Mouse (Mus musculus) spleen, postnatal 14 days (tissue): Measurements from ENCODE around the gene Gcgr.
A peak's percentile ranks its signal among the peaks of the same experiment; 100 is the strongest.

ENCODE experiments used
- DNase-seq, 2 experiments: peaks; one replicate each; pipeline ENCODE4 v3.0.0; 2021 to 2022; ENCODE audit warnings: low spot score in 2 of 2

Gcgr gene

GRCm38 (mm10) chr11:120530085-120530964, at the start of gene Gcgr:
Gcgr (plus strand) TSS chr11:120530699.
- DNase-seq = no peak

DNA sequence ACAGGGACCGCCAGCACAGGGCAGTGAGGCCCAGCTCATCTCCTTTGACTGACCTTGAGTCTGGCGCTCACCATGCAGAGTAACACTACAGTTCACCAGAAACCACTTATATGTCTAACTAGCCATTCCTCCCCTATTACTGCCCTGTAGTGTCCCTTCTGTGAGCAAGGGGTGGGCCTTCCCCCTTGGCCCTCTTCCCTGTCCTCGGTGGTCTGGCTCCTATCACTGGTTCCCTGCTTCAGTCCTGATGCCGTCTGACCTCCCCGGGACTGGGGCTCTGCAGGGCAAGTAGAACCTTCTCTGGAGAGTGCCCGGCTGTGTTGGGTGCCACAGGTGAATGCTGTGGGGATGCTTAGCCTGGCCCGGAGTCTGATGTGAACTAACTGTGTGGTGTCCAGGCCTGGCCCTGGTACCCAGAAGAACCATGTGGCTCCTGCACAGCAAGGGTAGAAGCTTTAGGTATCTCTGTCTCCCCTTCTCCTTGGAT, 47.0 kb upstream of the Gcgr start:
- DNase-seq = no peak

GRCm38 (mm10) chr11:120484265-120484981, 46.1 kb upstream of the Gcgr start, which contains the start of gene Mrpl12:
Mrpl12 (plus strand) TSS chr11:120484613.
- peak; percentile 74 to 79 for DNase-seq

- no peak for DNase-seq
Observed at GRCm38 (mm10) chr11:120485251-120485650, 45.2 kb upstream of the Gcgr start.

DNA sequence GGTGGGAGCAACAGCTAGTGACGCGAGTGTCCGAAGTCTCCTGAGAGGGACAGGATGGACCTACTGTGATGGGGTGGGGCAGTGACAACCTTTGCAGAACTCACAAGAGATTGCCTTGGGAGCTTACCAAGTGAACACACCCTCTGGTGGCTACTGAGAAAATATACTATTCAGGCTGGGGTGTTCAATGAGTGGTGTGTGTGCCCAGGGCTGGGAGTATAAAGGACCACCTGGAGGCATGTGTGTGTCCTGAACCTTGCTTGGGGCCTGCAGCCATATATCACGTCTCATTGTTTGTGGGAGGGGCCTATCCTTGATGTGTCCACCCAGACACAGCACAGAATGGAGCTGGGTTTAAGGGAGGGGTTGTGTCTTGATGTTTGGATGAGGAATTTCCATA, 42.0 kb upstream of the Gcgr start:
- DNase-seq = no peak

DNA sequence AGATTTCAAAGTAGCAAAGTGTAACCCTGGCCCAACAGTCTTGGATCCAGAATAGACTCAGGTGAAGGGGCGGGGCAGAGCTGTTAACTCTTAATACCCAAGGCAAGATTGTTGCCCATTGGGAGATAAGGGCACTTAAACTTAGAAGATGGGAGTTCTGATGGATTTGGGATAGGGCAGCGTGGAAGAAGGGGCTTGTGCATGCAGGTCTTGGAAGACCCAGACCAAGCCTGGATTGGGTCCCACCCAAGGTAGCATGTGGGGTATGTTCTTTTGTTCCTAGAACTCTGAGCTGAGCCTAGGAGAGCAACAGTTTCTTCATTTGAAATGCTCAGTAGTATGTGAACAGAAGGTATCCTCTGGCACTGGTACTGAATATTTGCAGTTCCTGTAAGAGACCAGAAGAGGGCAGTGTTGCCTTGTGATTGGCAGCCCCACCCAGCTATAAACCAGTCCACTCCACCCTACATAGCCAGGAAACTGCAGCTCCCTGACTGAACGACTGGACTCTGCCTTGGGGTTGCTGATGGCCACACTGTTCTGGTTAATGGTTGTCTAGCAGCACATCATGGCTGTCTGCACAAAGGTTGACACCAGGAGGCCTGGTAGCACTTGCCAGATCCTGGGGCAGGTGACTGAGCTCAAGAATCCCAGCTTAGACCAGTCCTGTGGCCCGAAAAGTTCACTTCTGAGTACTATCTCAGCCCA, 41.3 kb upstream of the Gcgr start:
- DNase-seq = peak in 1 of 2 experiments; percentile 56

DNA sequence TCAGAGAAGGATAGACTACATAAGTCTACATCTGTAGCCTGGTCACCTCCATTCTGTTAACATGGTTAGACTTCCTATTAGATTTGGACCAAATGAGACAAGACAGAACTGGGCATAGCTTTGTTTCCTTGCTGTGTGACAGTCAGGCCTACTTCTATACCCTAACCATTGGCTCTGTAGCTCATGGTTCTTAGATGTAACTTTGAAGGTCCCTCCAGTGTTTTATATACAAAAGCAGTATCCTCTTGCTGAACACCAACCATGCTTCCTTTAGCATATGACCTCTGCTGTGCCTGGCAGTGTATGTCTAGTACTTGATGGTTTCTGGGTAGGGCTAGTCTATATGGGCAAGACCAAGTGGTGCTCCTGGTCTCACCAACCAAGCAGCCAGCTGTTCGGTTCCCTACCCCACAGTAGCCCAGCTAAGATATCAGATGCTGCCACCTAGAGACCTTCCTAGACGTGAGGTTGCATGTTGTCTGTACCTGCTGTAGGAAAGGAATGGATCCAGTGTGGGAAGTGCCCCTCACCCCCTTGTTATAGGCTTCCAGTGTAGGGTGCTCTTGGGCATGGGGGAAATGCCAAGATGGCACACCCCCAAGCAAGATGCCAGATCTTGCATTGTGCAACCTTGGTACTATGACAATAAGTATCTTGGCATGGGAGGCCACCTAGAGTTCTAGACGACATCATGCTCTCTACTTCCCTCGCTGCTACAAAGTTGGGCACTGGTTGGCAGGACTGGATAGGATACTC, 40.0 kb upstream of the Gcgr start:
- DNase-seq = no peak

DNA sequence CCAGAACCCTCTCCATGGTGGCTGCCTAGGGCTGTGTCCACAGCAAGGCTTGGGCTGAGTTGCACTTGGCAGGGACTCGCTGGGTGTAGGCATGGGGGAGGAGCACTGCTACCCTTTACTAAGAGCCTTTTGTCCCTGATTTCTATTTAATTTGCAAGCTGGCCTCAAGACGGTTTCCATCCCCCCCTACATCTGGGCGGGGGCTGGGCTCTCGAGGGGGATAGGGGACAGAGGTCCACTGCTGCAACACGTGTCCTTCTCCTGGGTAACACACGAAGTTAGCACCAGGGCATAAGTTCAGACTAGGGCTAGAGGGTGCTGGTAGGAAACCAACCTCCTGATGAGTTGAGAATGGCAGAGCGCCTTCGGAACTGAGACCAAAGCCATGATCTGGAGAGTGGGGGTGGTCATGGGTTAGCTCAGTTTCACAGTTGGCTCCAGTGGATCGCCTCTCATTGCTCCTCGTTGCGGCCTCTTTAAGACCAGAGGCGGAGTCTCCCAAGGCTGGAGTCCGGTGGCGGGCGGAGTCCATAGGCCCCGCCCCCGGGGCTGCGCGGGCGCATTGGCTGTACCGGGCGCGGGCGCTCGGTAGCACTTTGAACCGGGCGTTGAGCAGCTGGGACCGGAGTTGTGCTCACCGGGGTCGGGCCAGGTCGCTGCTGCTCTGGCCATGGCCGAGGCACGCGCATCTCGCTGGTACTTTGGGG, 39.0 kb upstream of the Gcgr start, which contains the start of gene Slc25a10:
Gene Slc25a10, plus strand, starts transcription at position 524 of the 707 bp plus-strand sequence.
- DNase-seq = peak; percentile 76 to 81

GRCm38 (mm10) chr11:120492024-120492877, 38.2 kb upstream of the Gcgr start:
- peak in 1 of 2 experiments; percentile 38 for DNase-seq

- DNase-seq = no peak
Observed at GRCm38 (mm10) chr11:120492878-120493203, 37.7 kb upstream of the Gcgr start.

DNA sequence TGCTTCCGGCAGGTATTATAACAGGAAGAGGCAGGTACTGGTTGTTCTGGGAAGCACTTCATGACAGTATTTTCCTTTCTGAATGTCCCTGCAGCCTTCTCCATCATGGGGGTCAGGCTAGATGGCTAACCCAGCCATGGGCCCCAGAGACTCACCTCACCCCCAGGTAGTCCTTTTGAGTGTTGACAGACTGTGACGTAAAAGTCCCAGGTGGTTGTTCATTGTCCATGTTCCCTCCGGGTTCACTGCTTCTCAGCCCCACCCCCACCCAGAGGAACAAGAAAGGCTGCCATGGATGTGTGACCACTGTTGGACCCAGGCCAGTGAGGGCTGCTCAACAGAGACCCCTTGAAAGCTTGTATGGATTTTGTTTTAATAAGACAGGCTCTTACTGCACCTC, 37.1 kb upstream of the Gcgr start:
- DNase-seq = no peak

GRCm38 (mm10) chr11:120493911-120494310, 36.6 kb upstream of the Gcgr start:
- no peak for DNase-seq

GRCm38 (mm10) chr11:120497436-120497835, 33.1 kb upstream of the Gcgr start:
- no peak for DNase-seq

- no peak for DNase-seq
Observed at GRCm38 (mm10) chr11:120498226-120498625, 32.3 kb upstream of the Gcgr start.

DNA sequence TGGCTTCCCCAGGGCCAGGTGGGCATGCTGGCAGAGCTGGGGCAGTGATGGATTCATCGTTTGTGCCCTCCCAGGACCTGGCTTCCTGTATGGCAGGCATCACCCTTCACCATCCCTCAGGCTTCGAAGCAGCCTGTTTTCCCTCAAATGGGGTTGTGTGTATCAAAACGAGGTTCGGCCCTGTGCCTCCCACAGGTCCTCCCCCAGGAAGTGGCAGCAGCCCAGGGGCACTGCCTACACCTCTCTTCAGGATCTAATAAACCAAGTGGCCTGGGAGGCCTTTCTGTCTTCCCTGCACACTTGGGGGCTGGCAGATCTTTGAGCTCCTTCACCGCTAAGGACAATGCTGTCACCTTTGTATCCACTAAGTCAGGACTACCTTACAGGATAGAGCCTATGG, 31.6 kb upstream of the Gcgr start:
- DNase-seq = no peak

GRCm38 (mm10) chr11:120499894-120500293, 30.6 kb upstream of the Gcgr start:
- no peak for DNase-seq

GRCm38 (mm10) chr11:120500357-120500756, 30.1 kb upstream of the Gcgr start:
- no peak for DNase-seq

- DNase-seq = no peak
Observed at GRCm38 (mm10) chr11:120501018-120501417, 29.5 kb upstream of the Gcgr start.

GRCm38 (mm10) chr11:120501701-120502100, 28.8 kb upstream of the Gcgr start:
- no peak for DNase-seq

GRCm38 (mm10) chr11:120505661-120506060, 24.8 kb upstream of the Gcgr start:
- no peak for DNase-seq
